Mouse (Mus musculus) monocyte, adult 5-6 weeks (primary cell): ENCODE results near the gene Rtn4. TPM values are rescaled to one million over a fixed set of nuclear protein-coding genes. Genes with fewer than 3 reads are reported as not detected.
"Not testable (repeated sequence)": the region's sequence is repeated elsewhere in the genome, so short reads cannot be mapped to it uniquely, and the experiment has no call there.

ENCODE experiments used
- ATAC-seq: fragments of 153-309, 156-312 bp; replicated peaks from 2 replicates; pipeline ENCODE4 v1.8.0; 2017; ENCODE audit warnings: mild to moderate bottlenecking; ENCODE audit not compliant: low TSS enrichment, insufficient number of reproducible peaks, severe bottlenecking, poor library complexity, low FRiP score
- total RNA-seq: library from RNA; stranded (forward); fragments of 200-1000, 200-491, 200-594 nt; gene quantifications from 3 replicates; pipeline ENCODE4 v1.2.3, GENCODE M21; 2017

Rtn4 gene
- 151 to 197 TPM (median 169 TPM) in 3 replicates for total RNA-seq

DNA sequence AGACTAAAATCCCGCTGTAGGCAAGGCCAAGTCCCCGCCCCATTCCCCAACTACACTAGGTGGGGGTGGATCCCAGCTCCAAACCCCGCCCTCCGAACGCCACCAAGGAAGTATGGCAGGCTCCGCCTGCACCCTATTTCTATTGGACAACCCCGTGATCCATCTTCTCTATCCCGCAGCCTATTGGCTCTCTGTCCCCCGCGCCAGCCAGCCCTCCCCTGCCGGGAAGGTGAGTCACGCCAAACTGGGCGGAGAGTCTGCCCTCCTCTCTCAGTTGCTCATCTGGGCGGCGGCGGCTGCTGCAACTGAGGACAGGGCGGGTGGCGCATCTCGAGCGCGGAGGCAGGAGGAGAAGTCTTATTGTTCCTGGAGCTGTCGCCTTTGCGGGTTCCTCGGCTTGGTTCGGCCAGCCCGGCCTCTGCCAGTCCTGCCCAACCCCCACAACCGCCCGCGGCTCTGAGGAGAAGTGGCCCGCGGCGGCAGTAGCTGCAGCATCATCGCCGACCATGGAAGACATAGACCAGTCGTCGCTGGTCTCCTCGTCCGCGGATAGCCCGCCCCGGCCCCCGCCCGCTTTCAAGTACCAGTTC lies at the start of gene Rtn4:
Rtn4 (plus strand) TSS at position 265 of the 590 bp plus-strand sequence.
- peak; percentile 97 for ATAC-seq

DNA sequence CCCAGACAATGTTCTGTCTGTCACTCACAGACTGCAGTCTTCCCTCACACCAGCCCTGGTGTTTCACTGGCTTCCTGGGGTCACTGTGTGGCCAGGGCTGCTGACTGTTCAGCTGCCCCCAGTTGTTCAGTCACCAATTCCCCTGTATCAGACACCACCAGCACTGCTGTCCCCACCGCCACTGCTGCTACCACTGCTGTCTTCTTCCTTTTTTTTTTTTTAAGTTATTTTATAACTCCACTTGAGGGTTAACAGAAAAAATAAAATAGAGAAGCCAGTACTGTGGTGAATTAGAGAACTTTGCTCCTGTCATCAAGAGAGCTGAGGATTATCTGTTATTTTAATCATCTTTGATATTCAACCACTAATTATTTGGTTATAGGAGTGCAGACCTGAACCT lies 48.3 kb upstream of the Rtn4 start:
- ATAC-seq, result no peak

GRCm38 (mm10) chr11:29645411-29646066 lies 47.2 kb upstream of the Rtn4 start:
- no peak for ATAC-seq

DNA sequence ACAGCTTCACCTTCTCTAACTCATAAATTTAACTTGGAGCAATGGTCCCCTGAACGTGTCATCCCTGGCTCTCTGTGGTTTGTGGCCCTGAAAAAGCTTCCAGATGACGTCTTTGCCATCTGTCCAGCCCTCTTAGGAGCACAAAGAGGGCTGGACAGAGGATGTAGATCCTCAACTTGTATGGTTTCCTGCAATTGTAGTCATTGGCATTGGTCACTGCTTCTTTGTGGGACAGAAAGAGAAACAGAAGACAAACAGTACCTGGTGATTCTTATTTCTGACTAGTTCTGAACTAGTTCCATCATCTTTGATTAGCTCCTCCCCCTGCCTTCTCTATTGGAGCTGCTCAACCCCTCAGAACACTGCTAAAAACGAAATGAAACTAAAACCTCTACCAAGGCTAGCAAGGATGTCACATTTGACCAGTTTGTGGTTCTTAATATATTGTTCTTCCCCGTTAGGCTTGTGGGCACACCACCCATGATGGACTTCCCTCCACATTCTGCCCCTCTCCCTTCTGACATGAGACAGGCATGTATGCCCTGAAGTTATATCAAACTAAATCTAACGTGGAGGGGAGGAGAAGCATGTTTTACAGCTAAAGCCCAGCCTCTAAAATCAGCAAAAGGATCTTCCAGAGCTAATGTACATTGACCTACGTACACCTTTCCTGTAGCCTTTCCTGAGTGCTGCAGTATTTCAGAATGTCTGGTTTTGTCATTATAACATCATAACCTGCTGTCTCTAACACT lies 45.0 kb upstream of the Rtn4 start:
- peak; percentile 78 for ATAC-seq

GRCm38 (mm10) chr11:29655381-29655780 lies 37.4 kb upstream of the Rtn4 start:
- not testable (repeated sequence) for ATAC-seq

GRCm38 (mm10) chr11:29660740-29661139 lies 32.0 kb upstream of the Rtn4 start:
- no peak for ATAC-seq

GRCm38 (mm10) chr11:29667634-29668033 lies 25.1 kb upstream of the Rtn4 start:
- ATAC-seq, result no peak

GRCm38 (mm10) chr11:29669706-29670105 lies 23.0 kb upstream of the Rtn4 start:
- ATAC-seq, result no peak

- no peak for ATAC-seq
Measured at GRCm38 (mm10) chr11:29673359-29673758, 19.4 kb upstream of the Rtn4 start.

DNA sequence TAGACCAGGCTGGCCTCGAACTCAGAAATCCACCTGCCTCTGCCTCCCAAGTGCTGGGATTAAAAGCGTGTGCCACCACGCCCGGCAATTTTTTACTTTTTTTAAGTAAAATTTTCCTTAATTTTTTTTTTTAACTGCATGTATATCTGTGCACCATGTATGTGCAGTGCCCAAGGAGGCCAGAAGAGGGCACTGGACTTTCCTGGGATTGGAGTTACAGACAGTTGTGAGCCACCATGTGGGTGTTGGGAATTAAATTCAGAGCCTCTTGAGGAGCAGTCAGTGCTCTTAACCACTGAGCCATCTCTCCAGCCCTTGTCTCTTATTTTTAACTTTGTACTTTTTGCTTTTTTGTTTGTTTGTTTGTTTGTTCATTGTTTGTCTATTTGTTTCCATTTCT lies 16.0 kb upstream of the Rtn4 start:
- no peak for ATAC-seq

- ATAC-seq, result no peak
Measured at GRCm38 (mm10) chr11:29679942-29680341, 12.8 kb upstream of the Rtn4 start.

DNA sequence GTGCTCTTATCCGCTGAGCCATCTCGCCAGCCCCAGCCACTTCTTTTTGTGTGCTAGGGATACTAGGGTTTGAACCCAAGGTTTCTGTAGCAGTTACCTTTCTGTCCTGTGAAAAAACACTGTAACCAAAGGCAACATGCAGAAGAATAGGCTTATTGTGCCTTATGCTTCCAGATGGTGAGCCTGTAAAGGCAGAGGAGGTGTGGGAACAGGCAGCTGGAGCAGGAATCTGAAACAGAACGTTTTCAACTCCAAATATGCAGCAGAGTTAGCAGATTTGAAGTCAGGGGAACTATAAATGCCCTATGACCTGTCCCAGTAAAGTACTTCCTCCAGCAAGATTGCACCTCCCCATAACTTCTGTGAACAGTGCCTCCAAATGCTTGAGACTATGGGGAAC lies 12.0 kb upstream of the Rtn4 start:
- ATAC-seq, result no peak

DNA sequence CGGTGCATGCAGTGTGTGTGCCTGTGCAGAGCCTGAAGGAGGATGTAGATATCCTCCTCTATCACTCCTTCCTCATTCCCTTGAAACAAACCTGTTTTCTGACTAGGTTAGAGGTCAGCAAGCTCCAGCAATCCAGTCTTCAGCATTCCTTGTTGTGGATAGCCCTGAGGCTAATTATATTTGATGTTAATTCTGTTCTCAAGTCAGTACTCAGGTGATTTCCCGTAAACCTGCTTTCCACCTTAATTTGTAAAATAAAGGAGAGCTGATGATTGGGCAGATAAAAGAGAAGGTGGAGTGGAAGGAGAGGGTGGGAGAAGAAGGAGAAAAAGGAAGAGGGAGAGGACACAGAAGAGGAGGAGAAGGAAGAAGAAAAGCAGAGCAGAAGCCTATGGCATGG lies 8.5 kb upstream of the Rtn4 start:
- no peak for ATAC-seq

DNA sequence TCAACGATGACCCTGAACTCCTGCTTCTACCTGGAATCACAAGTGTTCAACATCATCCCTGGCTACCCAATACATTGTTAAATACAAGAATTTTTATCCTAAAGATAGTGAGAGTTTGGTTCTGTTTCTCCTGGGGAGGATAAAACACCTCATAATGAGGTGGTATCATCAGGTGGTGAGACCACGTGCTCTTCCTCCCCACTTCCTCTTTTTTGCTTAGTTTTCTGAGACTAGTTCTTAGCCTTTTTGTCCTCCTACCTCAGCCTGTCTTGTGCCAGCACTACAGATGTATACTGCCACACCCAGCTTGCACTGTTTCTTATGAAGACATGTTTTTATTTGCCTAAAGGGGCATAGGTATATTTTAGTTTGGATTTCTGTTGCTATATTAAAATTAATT lies 6.6 kb upstream of the Rtn4 start:
- ATAC-seq, result 0 out of 2 replicates have a peak, but pooled peaks have one; percentile 31

DNA sequence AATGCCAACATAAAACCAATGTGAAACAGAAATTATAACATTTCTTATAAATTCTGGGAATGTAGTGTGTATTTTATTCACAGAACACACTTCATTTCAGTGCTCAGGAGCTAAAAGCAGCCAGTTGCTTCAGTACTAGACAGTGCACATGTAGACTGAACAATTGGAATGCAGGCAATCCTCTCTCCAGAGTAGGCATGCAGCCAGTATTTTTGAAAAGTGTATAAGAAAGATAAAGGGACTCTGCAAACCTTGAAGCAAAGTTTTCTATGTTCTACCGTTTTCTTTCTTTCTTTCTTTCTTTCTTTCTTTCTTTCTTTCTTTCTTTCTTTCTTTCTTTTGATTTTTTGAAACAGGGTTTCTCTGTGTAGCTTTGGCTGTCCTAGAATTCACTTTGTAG lies 1.2 kb upstream of the Rtn4 start:
- ATAC-seq, result no peak

DNA sequence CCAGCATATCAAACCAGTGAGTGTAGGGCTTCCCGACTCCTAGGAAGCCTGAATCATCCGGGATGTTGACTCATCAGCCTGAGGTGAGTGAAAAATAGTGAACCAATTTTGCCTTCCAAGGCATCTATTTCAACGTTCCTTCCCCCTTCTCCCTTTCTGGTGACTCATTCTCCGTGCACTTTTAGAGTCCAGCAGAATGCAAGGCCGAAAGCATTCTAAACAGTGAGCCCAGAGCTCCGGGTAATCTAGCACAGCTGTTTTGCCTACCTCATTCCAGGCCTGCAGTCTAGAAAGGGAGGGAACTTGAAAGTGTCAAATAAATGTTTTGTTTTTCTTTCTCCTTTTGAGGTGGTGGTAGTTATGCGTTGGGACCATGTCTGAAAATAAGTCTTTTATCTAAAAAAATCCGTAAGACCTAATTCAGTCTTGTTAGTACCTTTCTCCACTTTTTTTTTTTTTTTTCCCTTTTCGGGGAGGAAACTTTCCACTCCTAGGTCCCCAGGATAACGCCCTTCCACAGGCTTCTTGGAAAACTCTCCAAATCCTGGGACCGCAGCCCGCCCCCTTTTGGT lies 550 bp upstream of the Rtn4 start:
- ATAC-seq, result no peak

DNA sequence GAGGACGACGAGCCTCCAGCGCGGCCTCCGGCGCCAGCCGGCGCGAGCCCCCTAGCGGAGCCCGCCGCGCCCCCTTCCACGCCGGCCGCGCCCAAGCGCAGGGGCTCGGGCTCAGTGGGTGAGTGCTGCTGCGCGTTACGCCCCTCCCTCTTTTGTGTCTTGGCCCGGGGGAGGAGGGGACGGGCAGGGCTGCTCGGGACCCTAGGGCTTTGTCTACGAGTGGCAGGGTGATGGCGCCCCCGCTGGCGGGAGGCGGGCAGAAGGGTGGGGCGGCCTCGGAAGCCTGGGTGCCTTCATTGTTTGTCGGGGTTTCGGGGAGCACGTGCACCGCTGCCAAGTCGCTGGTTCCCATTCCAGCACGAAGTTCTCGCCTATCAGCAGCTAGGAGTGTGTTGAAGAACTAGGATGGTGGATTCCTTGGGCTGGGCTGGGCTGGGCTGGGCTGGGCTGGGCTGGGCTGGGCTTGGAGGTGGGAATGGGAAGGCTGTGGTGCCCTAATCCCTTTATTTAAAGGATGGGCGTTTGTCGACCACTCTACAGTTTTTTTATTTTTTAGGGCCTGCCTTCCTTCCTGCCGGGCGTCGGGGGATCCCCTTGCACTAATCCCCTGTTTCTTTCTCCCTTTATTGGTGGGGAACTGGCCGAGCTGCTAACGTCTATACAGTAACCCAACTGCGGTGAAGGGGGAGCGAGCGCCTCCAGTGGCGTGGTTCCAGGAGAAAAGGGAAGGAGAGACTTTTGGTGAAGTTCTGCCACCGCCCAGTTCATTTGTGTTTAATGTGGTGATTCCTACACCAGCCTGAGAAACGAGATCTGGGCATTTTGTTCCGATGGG lies 1.0 kb downstream of the Rtn4 start:
- peak; percentile 64 for ATAC-seq

- no peak for ATAC-seq
Measured at GRCm38 (mm10) chr11:29694754-29695153, 2.0 kb downstream of the Rtn4 start.

GRCm38 (mm10) chr11:29702721-29703120 lies 10.0 kb downstream of the Rtn4 start:
- no peak for ATAC-seq
